Mouse (Mus musculus) right cerebral cortex, postnatal 25 days (tissue): ENCODE data around the gene Dhh.

Experiments
- DNase-seq: peaks from one replicate; pipeline ENCODE4 v3.0.0; 2022

Dhh gene

DNA sequence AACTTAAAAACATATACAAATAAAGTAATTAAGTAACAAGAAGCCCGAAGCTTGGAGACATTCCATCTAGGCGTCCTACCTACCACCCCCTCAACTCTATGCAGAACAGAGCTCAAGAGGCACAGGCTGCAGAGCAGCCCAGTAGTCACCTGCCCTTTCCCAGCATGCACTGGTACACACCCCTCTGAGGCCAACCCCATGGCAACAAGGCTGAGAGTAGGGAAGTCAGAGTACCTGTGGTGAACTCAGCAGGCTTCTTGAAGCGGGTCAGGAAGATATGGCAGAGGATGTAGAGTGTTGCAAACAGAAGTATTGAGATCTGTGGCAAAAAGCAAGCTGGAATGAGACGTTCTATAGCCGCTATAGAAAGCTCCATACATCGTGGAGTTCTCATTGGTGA lies 16.6 kb upstream of the Dhh start:
- no peak for DNase-seq

DNA sequence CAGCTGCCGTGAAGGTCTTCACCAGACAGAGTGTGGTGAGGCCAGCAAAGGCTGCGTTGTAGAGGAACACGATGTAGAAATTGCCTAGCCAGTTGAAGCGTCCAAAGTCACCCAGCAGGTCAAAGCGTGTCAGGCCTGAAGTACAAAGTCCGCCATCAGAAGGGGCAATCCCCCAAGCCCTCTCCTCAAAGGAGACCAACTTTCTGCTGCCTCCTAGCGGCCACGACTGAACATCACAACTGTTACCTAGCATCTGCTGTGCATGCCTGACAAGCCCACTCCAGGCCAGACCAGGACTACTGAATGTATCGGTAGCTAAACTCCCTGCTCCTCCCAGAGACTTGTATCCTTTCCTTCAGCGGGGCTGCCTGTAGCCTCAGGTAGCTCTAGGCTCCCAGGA lies 6.4 kb upstream of the Dhh start:
- no peak for DNase-seq

DNA sequence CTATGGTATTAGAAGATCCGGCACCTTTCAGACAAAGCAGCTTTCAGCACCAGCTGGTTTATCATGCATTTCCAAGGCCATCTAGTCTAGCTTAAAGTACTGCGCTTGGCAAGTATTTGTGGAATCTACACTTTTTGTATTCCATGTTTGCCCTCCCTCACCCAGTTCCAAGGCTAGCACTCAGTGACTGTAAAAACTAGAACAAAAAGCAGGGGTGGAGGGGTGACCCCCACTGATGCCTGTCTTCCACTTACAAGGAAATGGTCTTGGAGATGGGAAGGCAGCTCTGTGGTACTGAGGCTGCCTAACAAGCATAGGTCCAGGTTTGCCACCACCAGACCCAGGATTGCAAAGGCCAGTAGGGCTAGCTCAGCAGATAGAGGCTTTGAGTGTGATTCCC lies 4.3 kb upstream of the Dhh start:
- no peak for DNase-seq

DNA sequence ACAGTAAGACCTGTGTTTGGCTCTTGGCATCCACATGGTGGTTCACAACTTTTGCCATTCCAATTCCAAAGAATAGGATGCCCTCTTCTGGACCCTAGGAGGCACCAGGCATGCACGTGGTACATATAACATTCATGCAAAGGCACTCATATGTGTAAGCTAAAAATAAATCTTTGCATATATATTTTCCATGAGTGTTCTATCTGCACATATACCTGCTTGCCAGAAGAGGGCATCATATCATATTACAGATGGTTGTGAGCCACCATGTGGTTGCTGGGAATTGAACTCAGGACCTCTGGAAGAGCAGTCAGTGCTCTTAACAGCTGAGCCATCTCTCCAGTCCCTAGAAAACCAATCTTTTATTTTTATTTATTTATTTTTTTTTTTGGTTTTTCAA lies 3.2 kb upstream of the Dhh start:
- no peak for DNase-seq

DNA sequence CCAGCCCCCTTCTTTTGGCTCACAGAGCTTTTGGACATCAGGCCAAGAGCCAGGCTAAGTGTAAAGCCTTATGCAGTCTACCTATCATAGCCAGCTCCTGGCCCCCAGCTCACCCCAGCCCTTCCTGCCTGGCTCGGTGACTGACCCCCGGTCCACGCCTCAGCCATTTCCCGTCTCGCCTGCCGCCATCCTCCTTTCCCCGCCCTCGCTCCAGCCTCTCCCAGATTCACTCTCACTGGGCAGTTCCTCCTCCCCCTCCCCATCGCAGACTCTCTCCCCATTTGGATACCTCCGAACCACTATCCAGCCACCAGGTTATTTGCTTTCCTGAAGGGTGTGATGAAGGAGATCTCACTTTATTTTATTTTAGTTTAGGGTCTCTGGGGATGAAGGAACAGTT lies 845 bp downstream of the Dhh start:
- no peak for DNase-seq

DNA sequence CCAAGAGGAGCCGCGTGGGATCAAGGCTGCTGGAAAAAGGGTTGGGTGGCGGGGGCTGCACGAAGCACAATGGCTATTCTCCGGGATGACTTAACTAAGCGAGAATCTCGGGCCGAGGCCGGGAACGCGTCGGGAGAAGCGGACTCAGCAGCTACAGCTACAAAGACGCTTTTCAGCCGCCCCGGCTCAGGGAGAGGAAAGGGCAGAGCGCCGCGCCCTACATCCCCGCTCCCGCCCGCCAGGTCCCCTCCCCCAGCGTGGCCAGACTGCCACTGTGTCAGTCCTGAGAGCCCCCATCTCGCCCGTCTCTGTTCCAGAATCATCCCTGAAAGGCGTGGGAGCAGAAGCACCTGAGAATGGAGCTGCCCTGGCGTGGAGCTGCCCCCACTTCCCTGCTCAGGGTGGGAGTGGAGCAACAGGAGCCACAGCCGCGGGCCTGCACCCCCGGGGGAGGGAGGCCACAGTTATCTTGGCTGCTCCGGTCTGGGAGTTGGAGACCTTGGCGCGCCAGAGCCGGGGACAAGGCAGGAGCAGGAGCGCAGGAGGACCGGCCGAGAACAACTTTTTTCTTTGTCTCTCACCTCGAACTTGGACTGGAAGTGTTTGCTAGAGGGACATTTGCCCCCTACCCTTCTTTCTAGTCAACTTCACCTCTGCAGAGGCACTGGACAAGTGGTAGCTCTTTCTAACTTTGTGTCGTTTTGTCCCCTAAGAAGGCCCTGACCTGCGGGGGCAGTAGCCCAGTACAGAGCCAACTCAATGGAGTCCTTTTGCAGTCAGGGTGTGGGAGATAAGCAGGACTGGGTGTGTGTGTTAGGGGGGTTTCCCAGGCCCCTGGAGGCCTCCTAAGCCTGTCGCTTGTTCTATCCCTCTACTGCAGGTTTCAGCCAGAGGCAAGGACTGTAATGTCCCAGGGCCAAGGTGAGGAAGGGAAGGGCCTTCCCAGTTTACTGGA lies 2.4 kb downstream of the Dhh start:
- no peak for DNase-seq

DNA sequence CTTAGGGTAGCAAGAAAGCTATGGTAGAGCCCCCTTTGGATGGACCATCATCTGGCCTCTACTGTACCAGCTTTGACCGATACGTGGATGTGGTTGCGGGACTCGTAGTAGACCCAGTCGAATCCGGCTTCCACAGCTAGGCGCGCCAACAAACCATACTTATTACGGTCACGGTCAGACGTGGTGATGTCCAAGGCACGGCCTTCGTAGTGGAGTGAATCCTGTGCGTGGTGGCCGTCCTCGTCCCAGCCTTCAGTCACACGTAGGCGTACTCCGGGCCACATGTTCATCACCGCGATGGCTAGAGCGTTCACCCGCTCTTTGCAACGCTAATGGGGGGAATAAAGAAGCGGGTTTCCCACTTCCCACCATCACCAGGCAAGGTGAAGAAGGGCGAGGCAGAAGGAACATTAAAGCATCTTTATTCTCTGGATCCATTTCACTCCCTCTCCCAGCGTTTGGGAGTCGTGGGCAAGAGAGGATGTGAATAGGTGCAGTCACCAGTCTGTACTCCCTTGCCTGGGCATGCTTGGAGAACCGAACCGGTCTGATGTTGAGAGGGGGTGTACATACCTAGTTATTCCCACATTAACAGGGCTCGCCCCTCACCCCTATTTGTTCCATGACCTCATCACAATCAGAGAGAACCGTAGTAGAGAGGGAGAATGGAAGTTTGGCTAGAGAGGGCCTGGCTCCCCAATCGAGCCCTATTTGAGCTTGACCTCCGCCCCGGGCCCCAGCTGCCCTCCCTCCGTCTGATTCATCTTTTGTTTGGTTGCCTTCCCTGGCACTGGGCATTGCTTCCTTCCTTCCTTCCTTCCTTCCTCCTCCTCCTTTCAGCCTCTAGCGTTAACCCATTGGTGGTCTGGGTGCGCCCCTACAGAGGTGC lies 3.4 kb downstream of the Dhh start:
- DNase-seq, result no peak

DNA sequence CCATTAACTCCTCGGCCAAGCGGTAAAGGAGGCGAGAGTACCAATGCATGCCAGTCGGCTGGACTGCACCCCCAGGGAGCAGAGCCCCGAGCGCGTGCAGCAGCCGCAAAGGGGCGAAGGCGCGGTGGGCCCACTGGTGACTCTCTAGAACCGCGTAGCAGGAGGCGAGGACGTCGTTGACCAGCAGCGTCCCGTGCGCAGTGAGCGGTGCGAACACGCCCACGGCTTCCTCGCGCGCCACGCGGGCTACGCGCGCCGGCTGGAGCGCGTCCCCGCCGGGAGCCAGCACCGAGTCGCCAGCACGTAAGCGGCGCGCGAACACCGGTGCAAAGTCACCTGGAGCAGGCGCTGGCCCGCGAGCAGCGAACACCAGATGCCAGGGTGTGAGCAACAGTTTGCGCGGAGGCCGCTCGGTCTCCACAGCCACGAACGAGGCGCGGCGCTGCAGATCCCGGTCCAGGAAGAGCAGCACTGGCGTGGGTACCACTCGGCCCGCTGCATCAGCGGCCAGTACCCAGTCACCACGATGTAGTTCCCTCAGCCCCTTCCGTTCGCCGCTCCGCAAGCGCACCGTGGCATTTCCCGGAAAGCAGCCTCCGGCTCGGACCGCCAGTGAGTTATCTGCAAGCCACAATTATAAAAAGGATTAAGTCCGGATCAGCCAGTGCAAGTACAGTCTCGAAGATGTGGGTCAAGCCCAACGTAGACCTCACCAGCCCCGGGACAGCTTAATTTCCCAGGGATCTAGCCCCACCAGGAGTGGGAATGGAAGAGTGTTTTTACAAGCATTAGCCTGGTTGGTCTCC lies 4.2 kb downstream of the Dhh start, which contains the start of gene Rhebl1:
Rhebl1 (minus strand) TSS at position 601 of the 806 bp plus-strand sequence.
- DNase-seq, result peak; percentile 65

DNA sequence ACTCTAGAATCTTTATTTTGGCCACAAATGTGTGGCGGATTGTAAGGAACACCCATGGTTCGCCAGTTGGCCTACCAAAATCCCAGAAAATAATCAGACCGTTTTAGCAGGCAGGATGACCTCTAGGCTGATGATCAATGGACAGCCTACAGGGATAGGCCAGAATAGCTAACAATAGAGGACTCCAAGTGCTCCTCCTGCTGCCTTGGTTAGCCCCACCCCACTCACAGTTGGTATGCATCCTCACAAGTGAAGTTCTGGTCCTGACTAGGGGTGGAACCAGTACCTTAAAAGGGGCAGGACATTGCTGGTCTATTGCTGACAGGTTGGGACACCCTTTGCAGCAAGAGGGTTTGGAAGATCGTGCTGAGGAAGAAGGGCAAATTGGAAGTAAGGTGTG lies 5.3 kb downstream of the Dhh start:
- DNase-seq, result no peak

DNA sequence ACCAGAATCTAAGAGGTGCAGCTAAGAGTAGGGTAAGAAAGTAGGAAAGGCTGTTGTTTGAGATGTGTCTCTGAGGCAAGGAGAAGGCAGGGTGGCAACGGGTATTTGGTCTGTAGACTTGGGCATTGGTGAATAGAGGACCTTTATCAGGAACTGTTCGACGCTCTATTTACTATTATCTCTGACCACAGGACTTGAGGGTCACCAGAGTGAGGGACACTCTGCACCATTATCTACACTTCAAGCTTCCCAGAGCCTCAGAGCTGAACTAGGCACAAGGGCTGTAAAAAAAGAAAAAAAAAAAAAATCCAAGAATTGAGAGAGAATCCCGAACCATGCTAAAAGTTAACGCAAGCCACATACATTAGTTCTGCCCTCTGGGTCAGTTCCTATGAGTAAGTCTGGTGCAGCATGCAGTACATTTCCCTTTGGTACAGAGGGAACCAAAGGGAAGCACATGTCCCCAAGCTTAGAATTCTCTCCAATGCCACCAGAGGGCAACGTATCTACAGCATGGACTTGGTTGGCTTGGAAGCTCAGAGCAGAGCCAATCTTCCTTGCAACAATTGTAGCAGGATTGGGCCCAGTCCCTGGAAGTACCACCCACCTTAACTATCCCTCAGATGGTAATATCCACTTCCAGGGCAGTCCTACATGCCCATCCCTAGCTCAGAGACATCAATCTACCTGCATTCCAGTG lies 6.3 kb downstream of the Dhh start:
- peak; percentile 38 for DNase-seq

DNA sequence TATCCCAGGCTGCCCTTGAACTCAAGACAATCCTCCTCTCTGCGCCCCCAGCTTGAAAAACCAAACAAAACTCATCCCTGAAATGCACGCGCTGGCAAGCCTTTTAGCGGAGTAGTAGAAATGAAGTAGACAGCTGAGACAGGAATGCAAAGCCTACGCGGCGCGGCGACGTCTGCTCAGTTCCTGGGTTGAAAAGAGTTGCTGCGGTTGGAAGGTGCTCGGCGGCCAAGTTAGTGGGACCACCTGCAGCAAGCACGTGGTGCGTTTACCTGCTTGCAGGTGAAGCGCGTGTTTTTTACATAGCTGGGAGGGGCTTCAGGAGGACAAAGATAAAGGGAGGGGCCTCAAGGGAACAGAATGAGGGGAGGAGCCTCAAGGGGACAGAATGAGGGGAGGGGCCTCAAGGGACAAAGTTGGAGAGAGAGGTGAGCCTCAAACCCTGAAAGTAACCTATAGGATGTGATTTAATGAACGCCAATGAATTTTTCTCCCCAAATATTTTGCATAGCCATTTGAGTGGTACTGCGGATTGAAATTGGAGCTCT lies 7.1 kb downstream of the Dhh start:
- no peak for DNase-seq

DNA sequence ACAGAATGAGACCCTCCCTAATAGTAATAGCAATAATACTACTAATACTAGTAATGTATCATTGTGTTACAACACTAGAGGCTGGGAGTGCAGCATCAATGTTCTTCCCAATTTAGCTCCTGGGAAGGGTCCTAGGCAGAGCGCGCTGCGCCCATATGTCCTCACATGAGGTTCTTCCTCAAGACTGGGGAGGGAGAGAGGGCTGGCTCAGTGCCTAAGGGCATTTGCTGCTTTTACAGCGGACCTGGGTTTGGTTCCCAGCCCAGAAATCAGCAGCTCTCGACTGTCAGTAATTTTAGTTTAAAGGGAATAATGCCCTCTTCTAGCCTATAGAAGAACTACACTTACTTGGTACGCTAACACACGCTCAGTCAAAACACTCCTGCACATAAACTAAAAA lies 10.8 kb downstream of the Dhh start:
- DNase-seq, result no peak

DNA sequence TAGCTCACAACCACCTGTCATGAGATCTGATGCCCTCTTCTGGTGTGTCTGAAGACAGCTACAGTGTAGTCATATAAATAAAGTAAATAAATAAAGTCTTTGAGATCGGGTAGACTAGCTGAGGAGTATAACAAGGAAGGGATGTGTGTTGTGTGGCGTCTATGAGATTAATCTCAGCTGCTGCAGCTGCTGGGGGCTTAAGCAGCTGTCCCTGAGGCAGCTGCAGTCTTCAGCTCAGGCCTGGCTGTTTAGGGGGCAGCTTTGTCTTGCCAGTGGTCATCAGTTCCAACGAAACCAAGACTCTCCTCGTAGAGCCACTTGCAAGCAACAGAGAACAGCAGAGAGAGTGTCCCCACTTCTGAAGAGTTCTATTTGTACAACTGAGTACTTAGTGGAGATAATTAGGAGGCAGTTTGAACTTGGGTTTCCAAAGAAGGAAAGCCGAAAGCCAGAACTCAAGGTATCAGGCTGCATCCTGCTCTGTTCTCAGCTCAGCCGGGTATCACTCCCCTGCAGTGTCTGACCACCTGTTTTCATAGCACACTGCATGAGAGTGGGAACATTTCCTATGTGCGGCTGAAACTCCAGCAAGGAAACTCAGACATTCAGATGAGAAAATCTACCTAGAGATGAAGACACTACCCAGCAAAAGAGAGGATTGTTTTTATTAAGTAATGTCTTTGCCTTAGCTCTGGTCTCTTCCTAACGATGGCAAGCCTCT lies 11.5 kb downstream of the Dhh start:
- DNase-seq, result no peak

DNA sequence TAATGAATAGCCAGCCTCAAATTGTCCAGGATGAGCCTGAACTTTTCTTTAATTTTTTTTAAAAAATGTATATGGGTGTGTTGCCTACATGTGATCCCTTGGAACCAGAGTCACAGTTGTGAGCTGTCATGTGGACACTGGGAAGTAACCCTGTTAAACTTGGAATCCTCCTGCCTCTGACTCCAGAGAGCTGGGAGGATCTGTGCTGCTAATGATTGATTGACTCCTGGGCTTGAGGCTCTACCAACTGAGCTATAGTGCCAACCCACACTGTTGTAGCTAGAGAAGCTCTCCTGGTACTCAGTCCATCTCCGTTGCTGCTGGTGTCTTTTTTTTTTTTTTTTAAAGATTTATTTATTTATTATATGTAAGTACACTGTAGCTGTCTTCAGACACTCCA lies 14.2 kb downstream of the Dhh start:
- DNase-seq, result no peak

DNA sequence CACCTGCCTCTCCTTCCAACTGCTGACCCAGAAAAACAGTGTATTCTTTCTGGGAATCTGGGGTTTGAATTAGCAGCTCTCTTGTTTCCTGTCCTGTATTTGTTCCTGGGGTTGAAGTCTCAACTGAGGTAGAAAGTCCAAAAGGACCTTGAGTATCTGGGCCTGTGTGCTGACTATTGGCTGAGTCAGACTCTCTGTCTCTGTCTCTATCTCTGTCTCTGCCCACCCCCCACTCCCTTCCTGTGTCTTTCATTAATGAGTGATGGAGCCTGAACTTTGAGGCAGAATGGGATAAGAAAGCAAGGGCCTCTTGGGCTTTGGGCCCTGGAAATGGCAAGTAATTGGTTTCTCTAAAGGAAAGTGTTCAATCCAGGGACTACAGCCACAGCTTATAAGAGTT lies 14.7 kb downstream of the Dhh start:
- no peak for DNase-seq

DNA sequence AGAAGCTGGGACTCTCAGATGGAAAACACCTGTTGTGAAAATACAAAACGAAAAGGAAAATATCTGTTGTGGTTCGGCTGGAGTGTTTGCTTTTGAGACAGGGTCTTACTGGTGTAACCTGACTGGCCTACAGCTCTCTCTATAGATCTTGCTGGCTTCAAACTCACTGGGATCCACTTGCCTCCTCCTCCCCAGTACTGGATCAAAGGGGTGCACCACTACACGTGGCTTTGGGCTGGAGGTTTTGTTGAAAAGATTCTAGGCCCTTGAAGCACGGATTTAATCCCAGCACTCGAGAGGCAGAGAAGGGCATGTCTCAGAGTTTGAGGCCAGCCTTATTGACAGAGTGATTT lies 16.7 kb downstream of the Dhh start:
- DNase-seq, result no peak

DNA sequence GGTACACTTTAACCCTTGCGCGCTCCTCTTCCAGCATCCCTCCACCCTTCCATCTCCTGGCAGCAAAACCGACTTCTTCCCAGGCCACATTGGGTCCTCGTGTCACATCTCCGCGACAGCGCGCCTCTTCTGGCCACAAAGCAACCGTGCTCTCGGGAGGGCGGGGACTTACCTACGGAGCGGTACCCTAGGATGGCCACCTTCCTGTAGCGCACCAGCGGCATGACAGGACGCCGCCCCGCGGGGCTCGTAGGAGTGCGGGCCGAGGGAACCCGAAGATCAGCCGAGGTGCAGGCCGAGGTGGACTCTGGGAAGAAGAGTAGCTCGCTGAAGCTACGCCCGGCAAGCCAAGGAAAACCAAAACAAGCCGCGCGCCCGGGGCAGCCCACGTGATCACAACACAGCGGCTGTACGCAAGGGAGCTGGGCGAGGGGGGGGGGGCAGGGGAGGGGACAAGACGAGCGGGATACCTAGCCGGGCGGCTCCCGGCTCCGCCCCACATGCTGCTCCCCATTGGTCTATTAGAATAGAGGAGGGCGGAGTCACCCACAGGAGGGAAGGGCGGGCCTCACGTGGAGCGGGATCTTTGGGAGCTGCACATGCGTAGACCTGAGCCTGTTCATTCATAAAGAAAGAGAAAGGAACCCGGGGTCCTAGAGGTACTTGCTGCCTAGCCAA lies 17.2 kb downstream of the Dhh start:
- DNase-seq, result peak; percentile 86

DNA sequence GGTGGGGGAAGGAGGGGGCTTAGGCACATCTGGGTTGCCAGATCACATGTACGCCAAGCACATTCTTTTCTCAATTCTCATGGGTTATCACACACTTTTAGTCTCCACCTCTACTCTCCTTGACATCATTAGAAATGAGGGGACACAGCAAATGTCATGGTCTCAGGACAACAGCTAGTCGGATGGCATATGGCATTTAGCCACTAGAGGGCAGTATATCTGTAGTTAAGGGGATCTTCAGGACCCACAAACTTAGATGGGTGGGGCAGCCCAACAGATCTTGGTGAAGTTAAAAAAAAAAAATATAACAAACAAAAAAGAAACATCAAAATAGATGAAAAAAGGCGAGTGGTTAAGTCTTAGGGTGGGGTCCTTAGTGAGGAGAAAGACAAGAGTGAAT lies 21.0 kb downstream of the Dhh start:
- no peak for DNase-seq

DNA sequence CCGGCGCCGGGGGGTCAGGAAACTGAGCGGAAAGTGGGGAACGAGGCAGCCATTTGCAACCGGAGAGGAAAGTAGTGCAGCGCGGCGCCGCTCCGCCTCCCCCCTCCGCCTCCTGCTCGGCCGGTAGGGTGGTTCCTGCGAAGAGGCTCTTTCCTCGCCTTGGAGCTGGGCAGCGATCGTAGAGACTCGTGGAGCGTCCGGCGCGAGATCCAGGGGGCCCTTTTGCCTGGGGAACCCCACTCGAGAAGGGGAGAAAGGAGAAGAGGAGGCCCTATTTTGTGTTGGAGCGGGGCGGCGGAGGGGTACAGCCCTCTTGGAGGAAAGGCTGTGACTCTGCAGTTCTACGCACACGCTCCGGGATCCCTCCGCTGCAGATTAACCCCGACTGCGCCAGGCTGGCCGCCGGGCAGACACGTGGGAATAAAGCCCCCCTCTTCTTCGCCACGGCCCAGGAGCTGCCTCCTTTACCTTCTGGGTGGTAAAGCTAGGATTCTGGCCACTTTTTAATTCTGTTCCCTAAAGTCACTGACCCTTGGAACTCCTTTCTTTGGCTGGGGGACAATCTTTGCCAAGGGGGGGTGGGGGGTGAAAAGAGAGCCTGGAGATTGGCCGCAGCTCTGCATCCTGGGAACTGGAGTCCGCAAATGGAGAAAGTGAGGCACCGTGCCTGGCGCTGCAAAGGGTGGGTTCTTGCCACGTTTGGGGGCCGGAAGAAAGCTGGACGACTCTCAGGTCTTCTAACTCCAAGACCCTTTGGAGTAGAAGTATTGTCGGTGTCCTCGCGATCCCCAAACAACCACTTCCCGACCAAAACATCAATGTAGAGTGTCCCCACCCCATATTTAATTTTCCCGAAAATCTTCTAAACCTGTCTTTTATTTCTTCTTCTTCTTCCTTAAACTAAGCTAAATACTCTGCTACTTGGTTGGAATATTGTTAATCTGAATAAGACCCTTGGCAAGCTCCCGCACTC lies 26.1 kb downstream of the Dhh start:
- DNase-seq, result peak; percentile 93
